Mouse (Mus musculus) v-Abl transformed pro-B cells (cell line): ENCODE measurements around the gene Klk1b26.
"Not testable (repeated sequence)": the region's sequence is repeated elsewhere in the genome, so short reads cannot be mapped to it uniquely, and the experiment has no call there.

Experiments used
- in situ Hi-C, 2 experiments: fragments of 400-800 bp; cut with MboI; formaldehyde crosslinking; loops; one replicate each; pipeline ENCODE4 v1.15.1; 2025; ENCODE audit not compliant: unreplicated experiment in 2 of 2

The Klk1b26 gene

DNA sequence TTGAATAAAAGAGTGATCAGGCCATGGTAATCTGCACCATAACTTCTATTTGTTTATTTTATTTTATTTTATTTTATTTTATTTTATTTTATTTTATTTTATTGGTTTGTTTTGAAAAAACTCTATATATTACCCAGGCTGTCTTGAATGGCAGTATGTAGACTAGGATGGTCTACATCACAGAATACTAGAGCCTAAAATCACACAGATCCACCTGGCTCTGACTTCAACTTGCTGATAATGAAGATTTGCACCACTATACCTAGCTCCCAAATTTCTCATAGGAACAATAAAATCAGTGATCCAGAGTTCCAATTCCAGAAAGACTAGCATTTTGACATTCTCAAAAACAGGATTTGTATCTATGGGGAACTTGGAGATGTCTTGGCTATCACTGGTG is at the start of gene Klk1b26:
Gene Klk1b26 (plus strand): TSS at position 301 of the 400 bp plus-strand sequence.
- in situ Hi-C loops = not testable (repeated sequence)

DNA sequence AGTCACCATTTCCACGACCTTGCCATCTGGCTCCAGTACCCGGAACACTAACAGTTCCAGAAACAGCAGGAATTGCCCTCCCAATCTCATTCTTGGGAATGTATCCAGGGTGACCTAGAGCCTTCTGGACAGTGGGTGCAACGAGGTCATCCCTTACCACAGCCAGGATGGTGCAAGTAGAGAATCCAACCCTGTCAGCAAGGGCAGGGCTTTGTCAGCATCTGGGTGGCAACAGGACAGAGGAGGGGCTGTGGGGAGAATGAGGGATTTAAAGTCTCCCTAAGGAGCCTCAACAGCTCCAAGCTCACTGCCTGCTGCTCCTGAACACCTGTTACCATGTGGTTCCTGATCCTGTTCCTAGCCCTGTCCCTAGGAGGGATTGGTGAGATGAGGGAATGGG is 45.5 kb upstream of the Klk1b26 start, which contains the start of gene Klk1b1:
Gene Klk1b1 (plus strand): TSS at position 301 of the 400 bp plus-strand sequence.
- in situ Hi-C loops = no loop called here

DNA sequence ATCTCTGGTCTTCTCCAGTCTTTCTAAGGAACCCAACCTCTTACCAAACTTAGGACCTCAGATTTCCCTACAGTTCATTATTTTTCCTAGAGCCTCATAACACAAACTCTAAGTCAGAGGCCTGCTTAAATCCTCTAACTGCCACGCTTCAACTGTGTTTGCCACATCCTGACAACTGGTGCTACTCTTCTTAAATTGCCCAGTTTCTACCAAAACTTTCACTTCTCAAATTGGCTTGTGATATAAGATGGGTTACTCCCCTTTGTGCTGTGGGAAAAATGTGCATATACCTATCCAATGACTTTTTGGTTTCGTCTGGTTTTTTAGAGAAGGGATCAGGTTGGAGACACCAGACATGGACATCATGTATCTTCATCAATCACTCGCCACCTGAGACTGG is 44.9 kb upstream of the Klk1b26 start:
- in situ Hi-C loops = no loop called here

DNA sequence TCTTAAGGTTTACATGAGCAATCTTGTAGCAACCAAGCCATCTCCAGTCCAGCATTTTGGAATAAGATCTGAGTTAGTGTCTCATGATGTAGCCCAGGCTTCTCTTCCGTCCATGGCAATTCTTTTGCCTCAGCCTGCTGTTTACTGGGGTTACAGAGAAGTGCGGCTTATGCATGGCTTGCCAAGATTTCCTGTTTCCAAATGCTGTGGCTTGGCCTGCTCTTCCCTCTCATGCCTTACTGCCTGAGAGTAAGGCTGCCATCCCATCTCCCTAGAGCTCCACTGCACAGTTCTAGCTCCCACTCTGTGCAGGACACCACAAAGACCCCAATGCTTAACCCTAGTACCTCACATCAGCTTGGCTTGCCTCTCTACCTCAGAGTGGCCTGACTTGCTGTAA is 44.4 kb upstream of the Klk1b26 start:
- in situ Hi-C loops = no loop called here

DNA sequence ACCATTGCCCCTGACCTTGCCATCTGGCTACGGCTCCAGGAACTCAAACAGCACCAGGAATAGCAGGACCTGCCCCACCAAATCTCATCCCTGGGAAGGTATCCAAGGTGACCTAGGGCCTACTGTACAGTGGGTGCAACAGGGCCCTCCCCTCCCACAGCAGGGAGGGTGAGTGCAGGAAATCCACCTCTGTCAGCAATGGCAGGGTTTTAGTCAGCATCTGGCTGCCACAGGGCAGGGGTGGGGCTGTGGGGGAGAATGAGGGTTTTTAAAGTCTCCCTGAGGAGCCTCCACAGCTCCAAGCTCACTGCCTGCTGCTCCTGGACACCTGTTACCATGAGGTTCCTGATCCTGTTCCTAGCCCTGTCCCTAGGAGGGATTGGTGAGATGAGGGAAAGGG is 36.2 kb upstream of the Klk1b26 start, which contains the start of gene Klk1b9:
Gene Klk1b9 (plus strand): TSS at position 301 of the 400 bp plus-strand sequence.
- in situ Hi-C loops = not testable (repeated sequence)

DNA sequence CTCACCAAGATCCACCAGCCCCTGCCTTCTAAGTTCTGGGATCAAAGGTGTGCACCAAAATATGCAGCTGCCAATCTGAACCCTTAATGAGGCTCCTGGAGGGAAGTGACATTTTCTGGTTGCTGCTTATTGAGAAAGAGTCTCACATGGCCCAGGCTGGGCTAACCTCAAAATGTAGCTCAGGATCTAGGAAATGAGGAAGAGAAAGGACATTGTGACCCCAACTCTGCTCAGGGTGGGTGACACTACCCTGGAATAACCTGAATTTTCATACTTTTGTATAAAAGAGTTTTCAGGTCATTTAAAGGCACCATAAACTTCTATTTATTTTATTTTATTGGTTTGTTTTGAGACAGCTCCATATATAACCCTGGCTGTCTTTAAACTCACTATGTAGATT is 26.3 kb upstream of the Klk1b26 start:
- in situ Hi-C loops = no loop called here

DNA sequence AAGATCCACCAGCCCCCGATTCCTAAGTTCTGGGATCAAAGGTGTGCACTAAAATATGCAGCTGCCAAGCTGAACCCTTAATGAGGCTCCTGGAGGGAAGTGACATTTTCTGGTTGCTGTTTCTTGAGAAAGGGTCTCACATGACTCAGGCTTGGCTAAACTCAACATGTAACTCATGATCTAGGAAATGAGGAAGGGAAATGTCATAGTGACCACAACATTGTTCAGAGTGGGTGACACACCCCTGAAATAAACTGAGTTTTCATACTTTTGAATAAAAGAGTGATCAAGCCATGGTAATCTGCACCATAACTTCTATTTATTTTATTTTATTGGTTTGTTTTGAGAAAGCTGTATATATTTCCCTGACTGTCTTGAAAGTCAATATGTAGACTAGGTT is 17.1 kb upstream of the Klk1b26 start:
- in situ Hi-C loops = not testable (repeated sequence)

DNA sequence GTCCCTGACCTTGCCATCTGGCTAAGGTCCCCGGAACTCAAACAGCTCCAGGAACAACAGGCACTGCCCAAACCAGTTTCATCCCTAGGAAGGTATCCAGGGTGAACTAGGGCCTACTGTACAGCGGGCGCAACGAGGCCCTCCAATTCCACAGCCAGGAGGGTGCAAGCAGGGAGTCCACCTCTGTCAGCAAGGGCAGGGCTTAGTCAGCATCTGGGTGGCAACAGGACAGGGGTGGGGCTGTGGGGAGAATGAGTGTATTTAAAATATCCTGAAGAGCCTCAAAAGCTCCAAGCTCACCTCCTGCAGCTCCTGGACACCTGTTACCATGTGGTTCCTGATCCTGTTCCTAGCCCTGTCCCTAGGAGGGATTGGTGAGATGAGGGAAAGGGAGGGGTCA is 16.4 kb upstream of the Klk1b26 start, which contains the start of gene Klk1b11:
Gene Klk1b11 (plus strand): TSS at position 301 of the 400 bp plus-strand sequence.
- in situ Hi-C loops = not testable (repeated sequence)

DNA sequence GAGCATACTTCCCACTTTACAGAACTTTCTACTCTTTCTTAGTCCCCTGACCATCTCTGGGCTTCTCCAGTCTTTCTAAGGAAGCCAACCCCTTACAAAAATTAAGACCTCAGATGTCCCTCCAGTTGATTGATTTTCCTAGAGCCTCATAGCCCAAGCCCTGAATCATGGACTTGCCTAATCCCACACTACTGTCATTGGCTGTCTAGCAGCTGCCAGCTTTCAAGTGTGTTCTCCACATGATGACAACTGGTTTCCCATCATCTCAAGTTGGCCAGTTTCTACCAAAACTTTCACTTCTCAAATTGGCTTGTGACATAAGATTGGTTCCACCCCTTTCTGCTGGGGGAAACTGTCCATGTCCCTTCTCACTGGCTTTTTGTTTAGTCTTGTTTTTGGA is 7.1 kb upstream of the Klk1b26 start:
- in situ Hi-C loops = no loop called here

DNA sequence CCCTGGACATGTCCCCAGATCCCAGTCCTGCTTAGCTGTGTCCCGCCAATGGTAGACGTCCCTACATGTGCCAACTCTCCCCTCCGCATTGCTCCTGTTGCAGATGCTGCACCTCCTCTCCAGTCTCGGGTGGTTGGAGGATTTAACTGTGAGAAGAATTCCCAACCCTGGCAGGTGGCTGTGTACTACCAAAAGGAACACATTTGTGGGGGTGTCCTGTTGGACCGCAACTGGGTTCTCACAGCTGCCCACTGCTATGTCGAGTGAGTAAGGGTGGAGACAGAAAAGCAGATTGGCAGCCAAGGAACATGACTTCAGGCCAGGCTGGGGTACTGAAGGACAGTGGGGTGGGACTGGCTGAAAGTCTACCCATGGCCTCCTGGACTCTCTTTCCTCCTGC is 2.7 kb downstream of the Klk1b26 start:
- in situ Hi-C loops = not testable (repeated sequence)

DNA sequence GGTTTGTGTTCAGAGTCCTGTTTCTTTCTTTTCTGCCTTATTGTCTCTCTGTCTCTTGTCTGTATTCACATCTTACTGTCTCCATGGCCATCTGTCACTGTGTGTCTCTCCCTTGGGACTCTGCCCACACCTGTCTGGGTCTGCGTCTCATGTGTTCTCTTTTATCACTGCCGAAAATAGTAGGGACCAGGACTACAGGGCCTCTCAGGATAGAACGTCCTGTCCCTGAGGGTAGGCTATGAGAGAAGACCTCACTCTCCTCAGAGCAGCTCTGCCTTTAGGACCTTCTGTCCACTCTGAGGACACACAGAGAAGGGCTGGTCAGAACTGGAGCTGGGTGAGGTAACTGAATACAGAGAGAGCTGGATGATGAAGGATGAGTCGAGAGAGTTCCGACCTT is 3.1 kb downstream of the Klk1b26 start:
- in situ Hi-C loops = no loop called here

DNA sequence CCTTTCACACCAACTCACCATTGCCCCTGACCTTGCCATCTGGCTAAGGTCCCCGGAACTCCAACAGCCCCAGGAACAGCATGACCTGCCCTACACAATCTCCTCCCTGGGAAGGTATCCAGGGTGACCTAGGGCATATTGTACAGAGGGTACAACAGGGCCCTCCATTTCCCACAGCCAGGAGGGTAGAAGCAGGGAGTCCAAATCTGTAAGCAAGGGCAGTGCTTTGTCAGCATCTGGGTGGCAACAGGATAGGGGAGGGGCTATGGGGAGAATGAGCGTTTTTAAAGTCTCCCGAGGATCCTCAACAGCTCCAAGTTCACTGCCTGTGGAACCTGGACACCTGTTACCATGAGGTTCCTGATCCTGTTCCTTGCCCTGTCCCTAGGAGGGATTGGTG is 40.0 kb downstream of the Klk1b26 start, which contains the start of gene Klk1b27:
Gene Klk1b27 (plus strand): TSS at position 301 of the 400 bp plus-strand sequence.
- in situ Hi-C loops = not testable (repeated sequence)
